Mouse (Mus musculus) lung, postnatal 25 days (tissue): Measurements from ENCODE around the gene Irak2.

Source experiments
- DNase-seq: peaks from one replicate; pipeline ENCODE4 v3.0.0; 2022; ENCODE audit warnings: low spot score

The Irak2 gene

DNA sequence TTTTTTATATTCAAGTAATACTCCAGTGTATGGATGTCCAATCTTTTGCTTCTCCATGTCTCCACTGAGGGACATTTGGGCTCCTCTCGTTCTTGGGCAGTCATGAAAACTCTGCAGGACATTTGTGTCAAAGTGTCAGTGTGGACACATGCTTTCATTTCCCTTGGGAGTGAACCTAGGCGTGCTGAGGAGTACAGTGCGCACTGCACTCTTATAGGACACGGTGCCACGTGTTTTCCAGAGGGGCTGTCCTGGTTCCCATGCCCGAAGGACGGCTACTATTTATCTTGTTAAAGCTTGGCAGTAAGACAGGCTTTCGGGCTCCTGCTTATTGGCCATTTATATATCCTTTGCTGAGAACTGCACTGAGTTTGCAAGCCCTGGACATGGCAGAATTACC lies 4.3 kb downstream of the Irak2 start:
- no peak for DNase-seq

DNA sequence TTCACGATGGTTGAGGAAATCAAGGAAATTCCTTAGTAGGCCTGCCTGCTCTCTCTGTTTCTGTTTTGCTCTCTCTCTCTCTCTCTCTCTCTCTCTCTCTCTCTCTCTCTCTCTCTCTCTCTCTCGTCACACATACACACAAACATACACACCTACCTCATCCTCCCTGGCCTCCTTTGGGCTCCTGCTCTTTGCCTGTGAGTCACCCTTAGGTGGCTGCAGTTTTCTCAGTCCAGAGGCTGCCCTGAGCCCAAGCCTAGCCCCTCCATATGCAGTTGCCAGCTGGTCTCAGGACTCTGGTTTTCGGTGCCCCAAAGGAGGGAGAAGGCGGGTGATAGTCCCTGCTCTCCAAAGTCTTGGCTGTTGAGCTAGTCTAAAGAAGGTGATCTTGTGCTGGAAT lies 4.8 kb downstream of the Irak2 start:
- no peak for DNase-seq

DNA sequence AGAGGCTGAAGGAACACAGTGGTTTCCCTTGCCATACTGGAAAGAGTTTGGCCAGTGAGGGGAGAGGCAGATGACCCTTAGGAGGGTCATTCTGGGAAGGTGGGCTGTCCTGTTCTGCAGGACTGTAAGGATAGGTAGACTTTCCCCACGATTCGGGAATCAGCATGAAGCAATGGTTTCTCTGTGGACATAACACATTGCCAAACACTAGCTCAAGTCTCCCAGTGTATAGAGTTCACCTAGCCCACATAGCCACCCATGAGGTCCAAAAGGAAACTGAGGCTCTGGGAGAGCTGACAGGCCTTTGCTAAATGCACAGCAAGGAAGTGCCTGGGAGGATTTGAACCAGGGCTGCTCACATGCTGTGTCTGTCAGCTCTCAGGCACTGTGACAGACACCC lies 5.7 kb downstream of the Irak2 start:
- DNase-seq: no peak

DNA sequence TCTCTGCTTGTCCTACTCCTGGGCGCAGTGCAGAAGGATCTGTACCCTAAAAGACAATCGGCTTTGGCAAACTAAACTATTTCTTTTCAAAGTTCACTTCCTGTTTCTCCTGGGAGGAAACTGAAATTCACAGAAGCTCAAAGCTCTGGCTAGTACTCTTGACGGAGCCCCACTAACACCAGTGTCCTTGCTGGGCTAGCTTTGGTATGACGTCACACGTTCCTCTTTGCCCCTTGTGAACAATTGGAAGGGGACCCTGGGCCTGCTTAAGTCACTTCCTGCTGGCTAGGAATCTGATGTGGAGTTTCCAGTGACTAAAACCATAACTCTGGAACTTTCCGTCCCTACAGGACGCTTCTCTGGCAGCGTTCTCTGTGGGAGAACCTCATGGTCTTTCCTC lies 6.5 kb downstream of the Irak2 start:
- peak; percentile 87 for DNase-seq

DNA sequence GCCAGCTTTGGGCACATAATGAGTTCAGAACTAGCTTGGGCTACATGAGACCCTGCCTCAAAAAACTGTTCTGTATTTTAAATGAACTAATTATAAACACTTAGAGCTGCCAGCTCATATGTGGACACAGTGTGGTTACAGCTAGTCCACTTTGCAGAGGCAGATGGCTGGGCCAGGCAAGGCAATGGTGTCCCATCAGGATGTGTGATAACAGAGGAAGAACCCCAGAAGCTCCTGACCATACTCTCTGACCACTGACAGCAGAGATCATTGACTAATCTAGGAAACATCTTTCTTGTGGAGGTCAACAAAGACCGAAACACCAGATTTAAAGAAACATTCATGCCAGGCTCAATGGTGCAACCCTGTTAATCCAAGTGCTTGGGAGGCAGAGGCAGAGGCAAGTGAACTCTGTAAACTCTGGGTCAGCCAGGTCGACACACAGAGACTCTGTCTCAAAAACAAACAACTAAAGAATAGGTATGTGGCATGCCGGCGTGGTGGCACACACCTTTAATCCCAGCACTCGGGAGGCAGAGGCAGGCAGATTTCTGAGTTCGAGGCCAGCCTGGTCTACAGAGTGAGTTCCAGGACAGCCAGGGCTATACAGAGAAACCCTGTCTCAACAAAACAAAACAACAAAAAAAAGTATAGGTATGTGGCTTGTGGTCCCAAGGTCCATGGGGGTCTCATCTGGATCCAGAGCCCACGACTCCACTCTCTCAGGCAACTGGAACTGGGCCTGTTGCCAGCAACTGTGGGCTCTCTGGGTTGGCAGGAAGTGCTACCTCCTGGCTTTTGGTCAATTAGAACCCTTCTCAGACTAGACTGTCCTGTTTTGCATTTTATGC lies 11.3 kb downstream of the Irak2 start:
- no peak for DNase-seq

DNA sequence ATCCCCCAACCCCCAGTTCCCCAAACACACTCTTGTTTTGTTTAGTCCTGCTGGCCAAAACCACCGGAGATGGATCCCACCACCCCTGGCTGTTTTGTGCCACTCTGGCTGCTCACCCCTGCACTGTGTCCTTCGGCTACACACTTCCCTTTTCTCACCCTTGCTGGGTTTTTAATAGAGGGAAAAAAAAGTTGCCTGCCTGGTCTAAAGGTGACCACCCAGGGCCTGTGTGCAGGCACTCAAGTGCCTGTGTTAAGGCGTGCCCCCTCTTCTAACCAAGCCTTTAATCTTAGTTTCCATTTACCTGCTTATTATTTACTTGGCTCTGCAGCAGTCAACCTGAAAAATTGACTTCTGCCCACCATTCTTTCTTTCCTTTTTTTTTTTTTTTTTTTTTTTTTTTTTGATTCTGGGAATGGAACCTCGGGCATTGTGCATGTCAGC lies 12.0 kb downstream of the Irak2 start:
- DNase-seq: no peak

DNA sequence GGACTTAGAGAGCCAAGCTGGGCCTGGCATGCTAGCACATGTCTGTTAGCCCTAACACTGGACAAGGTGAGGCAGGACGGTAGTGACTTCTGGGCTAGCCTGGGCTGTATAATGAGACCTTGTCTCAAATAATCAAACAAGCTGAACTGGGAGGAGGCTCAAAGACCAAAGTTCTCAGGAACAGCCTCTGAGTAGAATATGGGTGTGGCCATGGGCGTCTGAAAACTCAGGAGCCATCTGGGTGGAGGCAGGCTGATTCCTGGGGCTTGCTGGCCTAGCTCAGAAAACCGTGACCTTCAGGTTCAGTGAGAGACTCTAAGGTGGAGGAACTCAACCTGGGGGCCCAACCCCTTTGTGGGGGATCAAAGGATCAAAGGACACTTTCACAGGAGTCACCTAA lies 13.4 kb downstream of the Irak2 start:
- DNase-seq: no peak

DNA sequence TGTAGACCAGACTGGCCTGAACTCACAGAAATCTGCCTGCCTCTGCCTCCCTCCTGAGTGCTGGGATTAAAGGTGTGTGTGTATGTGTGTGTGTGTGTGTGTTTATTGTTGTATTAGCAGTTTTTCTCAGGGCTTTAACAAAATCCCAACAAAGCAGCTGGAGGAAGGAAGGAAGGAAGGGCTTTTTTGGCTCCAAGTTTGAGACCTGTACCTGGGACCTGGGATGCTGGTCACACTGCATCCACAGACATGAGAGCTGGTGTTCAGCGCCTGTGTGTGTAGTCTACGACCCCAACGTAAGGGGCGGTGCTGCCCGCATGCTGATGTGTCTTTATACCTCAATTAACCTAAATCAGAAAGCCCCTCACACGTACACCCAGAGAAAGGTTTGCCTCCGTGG lies 15.3 kb downstream of the Irak2 start:
- no peak for DNase-seq

DNA sequence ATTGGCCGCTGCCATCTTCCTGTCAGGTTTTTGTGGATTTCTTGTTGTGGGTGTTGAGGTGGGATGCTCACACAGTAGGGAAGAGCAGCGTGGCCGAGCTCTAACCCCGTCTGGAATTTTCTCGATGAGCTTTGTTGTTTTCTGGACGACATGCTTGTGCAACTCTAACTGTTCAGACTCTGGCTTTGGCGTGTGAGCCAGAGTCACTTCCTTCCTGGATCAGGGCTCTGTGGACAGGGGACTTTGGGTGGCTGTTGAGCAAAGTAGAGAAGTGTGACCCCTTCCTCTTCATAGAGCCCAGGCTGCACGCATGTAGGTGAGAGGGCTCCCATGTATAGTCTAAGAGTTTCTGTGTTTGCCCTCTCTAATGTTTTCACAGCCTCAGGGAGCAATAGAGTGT lies 15.8 kb downstream of the Irak2 start:
- peak; percentile 35 for DNase-seq

DNA sequence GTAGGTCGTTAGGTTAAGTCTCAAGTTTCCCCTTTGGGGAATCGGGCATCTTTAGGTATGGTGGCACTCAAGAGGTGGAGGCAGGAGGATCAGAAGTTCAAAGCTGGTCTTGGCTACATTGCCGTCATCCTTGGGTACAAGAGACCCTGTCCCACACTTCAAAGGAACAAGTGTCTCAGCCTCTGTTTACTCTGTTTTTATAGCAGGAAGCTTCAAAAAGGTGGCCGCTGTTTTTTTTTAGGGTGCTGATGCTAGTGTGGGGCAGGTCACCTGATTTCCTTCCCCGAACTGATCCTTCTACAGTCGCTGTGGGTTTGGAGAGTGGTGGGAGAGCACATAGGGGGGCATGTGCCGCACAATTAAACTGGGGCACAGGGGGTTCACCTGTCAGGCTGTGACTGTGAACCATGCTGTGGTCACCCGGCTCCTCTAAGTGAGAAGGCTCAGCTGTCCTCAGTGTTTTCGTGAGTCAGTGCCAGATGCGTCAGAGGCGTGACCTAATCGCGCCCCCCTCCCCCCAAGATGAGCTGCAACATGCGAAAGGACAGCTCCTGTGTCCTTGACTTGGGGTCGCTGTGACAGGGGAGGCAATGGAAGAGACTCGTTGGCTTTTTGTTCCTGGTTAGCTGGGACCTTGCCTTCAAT lies 16.6 kb downstream of the Irak2 start:
- DNase-seq: peak; percentile 31

DNA sequence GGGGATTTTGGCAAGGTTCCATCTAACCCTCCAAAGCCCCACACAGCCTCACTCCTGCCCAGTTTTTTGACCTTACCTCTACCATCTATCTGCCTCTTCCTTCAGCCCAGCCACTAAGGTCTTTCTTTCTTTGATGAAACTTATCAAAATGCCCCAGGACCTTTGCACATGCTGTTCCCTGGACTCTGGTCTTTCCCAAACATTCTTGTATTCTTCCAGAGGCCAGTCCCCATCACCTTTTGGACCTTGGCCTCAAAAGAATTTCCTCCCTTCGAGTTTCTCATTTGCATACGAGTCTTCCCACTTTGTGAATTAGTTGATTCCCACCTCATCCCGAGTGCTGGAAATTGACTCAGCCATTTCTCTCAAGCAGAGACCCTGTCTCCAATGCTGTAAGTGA lies 17.2 kb downstream of the Irak2 start:
- DNase-seq: no peak

DNA sequence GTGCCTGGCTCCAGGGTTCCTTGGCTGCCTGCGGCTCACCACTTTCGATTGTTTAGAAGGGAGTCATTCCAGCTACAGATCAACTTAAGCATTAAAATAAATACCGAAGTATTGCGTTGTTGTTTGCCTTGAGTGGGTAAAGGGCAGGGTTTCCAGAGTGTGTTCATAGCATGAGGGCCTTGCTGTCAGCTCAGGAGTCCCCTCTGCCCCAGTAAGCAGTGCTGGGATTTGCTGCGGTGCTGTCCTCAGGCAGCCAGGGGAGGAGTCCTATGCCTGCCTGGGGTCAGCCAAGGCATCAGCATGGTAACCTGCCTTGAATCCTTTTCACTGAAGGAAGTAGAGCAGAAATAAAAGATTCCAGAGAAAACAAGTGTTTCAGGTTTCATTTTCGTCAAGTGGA lies 18.6 kb downstream of the Irak2 start:
- DNase-seq: peak; percentile 84

DNA sequence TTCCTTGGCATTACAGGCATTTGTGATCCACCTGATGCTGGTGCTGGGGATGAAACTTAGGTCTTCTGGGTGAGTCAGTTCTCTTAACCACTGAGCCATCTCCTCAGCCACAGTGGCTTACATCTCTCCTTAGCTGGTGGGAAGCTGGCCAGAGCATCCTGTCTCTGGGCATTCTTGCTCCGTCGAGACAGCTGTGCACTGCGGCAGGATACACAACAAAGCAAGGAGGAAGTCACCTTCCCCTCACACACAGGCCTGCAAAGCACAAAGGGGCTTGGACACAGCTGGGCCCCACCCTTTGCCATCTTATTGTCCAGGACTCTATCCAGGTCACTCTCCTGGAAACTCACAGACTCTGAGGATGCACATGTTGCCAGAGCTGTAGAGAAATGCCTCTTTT lies 20.0 kb downstream of the Irak2 start:
- DNase-seq: no peak

DNA sequence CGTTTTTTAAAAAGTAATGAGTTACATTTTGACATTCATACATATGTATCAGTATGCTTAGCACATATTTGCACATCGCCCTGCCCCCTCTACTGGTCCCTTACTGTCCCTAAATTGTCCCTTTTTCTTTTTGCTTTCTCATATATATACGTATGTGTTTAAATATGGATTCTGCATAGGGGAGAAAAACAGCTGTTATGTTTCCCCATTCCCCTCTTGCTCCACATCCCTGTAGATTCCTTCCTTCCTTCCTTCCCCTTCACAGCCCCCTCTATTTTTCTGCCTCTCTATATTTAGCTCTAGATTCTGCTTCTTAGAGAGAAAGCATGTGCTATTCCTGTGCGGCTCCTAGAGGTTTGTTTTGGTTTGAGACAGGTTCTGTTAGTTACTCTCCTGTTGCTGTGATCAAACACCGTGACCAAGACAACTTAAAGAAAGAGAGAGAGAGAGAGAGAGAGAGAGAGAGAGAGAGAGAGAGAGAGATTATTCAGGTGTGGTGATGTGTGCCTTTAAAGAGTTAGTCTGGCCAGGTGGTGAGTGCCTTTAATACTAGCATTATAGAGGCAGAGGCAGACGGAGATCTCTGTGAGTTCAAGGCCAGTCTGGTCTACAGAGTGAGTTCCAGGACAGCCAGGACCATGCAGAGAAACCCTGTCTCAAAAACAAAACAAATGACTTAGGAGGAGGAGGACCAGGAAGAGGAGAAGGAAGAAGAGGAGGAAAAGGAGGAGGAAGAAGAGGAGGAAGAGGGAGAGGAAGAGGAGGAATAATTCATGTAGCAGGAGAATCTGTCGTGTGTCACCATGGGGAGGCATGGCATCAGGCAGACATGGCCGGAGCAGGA lies 21.6 kb downstream of the Irak2 start:
- no peak for DNase-seq

DNA sequence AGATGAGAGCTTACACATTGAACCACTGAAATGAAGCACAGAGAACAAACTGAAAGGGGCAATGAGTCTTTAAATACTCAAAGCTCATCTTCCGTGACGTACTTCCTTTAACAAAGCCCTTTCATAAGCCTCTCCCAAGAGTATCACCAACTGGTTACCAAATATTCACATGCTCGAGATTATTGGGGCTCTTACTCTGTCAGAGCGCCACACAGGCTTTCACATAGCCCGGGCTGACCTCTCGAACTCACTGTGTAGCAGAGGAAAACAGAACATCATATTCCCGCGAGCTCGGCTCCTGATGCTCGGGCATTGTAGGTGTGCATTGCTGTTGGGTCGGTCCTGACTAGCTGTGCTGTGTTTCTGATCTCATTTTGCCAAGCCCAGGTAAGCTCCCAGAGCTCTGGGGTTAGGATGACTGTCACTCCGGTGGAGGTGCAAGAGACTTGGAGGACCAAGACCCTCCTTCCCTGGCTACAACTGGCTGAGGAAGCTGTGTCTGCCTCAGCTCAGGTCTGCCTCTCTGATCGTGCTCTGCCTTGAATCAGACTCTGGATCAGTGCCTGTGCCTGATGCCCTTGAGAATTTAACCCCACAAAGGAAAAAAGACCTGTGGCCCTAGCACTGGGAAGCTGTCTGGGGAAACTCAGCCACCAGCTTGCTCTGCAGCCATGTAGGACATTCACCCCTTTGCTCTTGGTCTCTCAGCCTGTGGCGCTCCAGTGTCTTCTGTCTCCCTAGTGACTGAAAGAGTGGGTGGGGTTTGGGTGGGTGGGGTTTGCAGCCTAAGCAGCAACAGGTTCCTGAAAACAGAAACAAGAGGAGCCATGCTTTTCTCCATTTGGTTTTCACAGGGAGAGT lies 22.5 kb downstream of the Irak2 start:
- peak; percentile 53 for DNase-seq

DNA sequence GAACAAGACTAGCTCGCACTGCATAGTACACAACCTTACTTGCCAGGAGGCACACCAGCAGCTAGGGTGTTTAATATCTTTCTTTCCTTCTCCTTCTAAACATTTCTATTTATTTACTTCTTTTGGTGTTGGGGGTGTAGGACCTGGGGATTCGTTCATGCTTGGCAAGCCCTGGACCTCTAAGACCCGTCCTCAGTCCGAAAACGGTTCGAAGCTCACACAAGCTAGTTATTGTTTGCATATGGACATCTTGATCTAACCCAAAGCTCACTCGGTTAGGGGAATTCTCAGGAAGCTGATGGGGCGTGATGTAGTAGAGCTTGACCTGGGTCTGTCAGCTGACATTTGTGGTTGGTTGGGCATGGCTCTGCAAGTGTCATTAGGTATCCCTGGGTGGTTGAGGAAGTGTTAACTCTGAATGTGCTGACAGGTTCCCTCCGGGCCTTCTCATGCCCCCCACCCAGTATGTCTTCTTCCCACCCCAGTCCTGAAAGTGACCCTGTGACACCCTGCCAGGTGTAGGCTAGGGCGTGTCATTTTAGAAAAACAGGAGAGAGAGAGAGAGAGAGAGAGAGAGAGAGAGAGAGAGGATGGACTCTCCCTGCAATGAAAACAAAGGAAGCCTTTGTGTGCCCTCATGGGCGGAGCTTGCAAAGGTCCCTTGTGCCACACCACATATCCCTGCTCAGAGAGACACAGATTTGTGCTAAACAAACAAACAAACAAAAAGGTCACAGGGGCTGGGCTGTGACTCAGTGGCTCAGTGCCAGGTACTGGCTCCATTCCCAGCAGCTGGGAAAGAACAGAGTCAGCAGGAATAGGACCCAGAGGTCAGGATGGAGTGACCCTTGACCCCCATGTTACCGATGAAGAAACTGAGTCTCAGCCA lies 23.3 kb downstream of the Irak2 start:
- peak; percentile 64 for DNase-seq

DNA sequence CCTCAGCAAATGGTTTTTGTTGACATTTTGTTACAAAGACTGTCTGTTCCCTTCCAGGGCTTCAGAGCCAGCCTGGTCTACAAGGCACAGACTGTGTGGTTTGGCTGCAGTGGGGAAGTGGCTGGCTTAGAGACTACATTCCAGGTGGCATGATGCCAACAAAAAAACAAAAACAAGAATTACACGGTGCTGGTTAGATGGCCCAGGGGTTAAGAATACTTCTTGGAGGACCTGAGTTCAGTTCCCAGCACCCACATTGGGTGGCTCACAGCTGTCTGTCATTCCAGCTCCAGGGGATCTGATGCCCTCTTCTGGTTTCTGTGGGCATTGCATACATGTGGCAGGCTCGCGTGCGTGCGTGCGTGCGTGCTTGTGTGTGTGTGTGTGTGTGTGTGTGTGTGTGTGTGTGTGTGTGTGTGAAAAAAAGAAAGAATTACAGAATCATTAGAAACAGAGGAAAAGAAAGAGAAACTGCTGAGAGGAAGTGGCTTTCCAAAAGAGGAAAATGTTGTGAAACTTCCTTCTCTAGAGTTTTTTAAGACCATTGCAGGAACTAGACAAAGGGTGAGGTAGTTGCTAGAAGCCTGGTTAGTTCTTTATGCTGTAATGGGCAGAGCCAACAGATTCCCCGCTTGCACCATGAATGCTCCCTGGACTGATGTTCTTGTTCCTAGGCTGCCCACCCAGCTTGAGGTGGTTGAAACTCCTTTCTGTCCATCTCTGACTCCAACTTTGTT lies 24.9 kb downstream of the Irak2 start:
- no peak for DNase-seq

DNA sequence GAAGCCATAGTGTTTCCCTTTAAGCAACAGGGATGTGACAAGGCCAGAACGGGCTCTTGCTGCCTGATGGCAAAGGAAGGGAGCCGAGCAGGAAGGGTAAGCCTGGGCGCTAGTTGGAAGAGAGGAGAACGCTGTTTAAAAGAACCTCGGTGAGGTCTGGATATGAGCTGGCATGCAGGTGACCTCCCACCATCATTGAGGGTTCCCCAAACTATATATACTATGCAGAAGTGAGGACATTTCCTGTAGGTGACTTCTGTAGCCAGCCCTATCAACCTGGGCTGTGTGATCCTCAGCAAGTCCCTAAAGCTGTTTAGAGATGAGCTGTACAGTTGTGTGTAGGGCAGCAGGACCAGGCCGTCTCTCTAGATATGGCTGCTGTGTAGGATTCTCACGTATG lies 26.0 kb downstream of the Irak2 start:
- DNase-seq: no peak

DNA sequence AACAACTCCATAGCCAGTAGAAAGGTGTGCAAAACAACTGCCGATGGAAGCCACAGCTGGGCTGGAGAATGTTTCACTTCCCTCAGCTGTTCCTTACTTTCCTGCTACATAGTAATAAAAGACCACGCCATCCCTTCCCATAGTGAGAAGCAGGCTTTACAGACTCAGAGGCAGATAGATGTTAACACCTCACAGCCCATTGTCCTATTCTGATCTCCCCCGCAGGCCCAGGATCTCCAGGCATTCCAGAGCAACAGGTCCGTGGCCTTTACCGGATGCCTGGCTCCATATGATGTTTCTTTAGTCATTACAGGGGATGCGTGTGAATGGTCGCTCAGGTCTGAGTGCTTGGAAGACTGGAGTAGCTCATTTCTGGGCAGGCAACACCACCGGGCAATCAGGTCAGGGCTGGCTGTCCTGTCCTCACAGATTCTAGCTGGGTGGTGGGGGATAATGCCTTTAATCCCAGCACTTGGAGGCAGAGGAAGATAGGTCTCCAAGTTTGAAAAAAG lies 29.4 kb downstream of the Irak2 start:
- no peak for DNase-seq
